Mouse (Mus musculus) urinary bladder, postnatal 36 days (tissue): Measurements from ENCODE around the gene Cntn5.

Source experiments
- DNase-seq, 2 experiments: peaks; one replicate each; pipeline ENCODE4 v3.0.0; 2022; ENCODE audit warnings: low spot score in 2 of 2, mixed read lengths in 1 of 2

Gene Cntn5

GRCm38 (mm10) chr9:10230973-10231372 lies 673.6 kb downstream of the Cntn5 start:
- DNase-seq, result no peak

- DNase-seq, result no peak
Measured at GRCm38 (mm10) chr9:10229716-10230115, 674.9 kb downstream of the Cntn5 start.

GRCm38 (mm10) chr9:10226013-10226412 lies 678.6 kb downstream of the Cntn5 start:
- no peak for DNase-seq

DNA sequence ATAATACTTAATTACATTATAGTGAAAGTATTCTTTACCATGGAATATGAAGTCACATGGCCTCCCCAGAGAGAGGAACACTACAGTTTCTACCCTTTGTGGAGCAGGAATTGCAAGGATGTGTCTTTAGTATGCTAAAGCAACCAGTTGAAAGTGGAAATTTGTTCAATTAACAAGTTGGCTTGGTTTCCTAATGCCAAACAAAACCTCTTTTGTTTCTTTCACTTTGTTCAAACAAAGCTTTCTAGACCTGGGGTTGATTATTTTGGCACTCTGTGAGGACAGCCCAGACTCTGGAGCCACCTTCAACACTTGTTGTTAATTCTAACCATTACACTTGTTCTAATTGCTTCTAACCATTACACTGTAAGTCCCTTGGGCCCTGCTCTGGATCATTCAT lies 718.5 kb downstream of the Cntn5 start:
- no peak for DNase-seq

- no peak for DNase-seq
Measured at GRCm38 (mm10) chr9:10170526-10170925, 734.0 kb downstream of the Cntn5 start.

DNA sequence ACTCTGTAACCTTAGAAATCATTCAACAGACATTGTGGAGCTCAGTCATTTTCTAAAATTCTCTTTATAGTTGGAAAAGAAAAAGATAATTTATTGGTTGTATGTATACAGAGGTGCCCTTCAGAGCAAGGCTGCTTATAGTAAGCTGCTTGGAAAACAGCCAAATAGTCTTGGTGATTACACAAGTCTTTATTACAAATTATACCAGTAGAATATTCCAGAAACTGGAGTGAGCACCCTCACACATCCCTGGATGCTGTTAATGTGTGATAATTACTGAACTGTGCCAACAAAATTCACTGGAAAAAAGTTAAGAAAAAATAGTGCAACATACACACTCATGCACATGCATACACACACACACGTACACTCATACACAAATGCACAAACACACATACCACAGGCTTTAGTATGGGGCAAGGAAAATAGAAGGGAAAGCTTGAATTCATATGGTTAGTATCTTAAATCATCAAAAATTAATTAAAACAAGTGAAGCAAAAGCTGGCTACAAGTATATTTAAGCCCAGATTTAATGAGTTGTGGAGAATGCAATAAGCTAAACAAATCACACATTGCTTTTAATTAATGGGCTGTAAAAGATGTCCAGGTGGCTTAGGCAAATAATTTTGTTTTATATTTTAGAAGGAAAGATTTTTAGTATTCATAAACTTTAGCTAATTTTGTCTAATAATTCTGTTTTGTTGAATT lies 783.1 kb downstream of the Cntn5 start:
- DNase-seq, result no peak

DNA sequence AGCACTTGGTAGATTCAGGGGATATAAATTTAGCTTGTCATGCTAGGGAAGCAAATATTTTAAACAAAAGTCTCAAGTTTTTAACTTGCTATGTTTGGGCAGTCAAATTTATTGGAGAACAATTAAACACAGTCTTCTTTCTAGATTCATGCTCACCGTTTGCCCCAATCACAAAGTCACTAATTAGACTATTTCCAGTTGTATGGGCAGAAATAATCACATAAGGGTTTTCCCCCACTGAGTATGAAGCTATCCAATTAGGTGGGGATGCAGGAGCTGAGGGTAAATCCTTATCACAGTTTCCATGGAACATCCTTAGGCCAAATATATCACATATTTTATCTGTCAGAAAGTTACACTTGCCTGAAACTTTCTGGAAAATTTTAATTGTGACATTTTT lies 788.0 kb downstream of the Cntn5 start:
- DNase-seq, result no peak

- no peak for DNase-seq
Measured at GRCm38 (mm10) chr9:10109156-10109555, 795.4 kb downstream of the Cntn5 start.

DNA sequence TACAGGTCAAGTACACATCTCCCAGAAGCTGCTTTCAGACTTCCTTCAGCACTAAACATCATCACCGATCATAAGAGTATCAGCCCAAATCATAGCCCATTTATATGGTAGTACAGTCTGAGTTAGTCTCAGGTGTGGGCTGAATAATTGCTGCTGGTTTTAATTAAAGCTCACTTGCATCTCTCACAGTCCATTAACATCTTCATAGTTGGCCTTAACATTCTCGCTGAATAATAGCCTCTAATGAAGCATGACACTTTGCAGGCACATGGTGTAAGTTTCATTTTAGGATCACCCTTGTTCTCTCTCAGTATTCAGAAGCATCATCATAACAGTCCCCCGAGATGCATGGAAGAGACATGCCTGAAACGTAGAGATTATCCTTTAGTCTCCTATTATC lies 796.7 kb downstream of the Cntn5 start:
- no peak for DNase-seq

DNA sequence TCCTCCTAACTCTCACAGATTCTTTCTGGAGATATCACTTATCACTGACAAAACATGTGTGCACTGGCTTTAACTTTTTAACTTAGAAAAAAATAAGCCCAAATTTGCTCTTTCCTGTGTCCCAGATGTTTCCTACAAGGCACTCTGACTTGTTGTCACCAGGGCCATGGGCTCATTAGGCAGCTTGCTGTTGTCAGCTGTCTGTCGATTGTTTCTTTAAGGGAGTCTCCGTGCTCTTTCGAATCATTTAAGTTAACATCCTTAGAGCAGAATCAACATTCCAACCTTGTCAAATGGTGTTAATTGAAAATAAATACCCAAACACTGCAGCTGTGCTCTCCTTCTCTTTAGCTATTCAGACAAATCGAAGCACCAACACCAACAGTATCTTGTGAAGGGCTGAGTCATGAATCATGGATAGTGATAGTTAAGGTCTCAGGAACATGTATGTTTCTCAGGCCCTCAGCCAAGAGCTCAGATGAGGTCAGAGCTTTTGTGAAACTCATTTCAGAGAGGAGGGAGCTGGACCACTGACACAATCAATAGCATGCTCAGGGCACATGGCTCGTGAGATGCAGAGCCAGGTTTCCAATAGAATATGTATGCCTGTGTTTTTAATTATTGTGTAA lies 802.6 kb downstream of the Cntn5 start:
- DNase-seq, result no peak

- DNase-seq, result no peak
Measured at GRCm38 (mm10) chr9:10076282-10076681, 828.3 kb downstream of the Cntn5 start.

DNA sequence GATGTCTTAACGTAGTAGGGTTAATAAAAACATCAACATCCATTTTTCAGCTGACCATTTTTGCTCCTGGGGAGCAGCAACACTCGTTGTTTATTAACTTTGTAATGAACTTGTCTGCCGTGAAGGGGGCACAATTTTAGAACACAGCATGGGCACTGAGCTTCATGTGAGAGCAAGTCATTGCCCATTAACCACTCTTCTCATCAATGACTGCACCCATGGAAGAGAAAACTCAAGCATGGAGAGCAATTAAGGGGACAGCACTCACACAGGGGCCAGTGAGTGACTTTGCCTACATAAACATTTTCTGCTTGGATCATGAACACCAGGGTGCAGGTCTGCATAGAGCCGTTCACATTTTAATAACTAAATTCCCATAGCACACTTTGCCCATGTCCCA lies 831.2 kb downstream of the Cntn5 start:
- DNase-seq, result no peak

DNA sequence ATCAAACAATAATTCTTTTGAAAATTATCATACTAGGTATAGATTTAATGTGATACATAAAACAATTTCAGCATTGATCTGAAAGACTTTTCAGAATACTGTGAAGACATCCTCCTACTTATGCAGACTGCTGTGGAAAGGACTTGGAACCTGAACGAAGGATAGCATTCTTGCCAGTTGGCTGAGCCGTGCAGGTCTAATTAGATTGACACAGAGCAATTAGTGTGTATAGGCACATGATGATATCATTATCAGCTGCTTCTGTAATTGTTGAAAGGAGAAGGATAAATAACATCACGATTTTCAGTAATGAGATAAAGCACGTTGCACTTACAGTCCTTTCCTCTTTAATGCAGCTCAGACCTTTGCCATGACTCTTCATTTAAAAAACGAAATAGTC lies 831.7 kb downstream of the Cntn5 start:
- DNase-seq, result no peak

DNA sequence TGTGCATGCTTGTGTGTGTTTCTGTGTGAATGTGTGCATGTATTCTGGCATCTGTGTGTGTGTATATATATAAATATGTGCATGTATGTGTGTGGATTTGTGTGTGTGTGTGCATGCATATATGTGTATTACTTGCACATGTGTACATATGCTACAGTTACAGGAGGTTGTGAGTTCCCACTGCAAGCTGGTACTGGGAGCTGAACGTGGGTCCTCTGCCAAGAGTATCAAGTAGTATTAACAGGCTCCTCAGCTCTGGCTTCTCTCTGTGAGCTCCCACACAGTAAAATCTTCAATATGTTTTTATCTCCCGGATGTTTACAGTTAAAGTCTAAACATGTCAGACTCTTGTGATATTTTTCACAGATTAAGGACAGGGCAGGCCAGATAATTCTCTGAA lies 833.3 kb downstream of the Cntn5 start:
- no peak for DNase-seq

DNA sequence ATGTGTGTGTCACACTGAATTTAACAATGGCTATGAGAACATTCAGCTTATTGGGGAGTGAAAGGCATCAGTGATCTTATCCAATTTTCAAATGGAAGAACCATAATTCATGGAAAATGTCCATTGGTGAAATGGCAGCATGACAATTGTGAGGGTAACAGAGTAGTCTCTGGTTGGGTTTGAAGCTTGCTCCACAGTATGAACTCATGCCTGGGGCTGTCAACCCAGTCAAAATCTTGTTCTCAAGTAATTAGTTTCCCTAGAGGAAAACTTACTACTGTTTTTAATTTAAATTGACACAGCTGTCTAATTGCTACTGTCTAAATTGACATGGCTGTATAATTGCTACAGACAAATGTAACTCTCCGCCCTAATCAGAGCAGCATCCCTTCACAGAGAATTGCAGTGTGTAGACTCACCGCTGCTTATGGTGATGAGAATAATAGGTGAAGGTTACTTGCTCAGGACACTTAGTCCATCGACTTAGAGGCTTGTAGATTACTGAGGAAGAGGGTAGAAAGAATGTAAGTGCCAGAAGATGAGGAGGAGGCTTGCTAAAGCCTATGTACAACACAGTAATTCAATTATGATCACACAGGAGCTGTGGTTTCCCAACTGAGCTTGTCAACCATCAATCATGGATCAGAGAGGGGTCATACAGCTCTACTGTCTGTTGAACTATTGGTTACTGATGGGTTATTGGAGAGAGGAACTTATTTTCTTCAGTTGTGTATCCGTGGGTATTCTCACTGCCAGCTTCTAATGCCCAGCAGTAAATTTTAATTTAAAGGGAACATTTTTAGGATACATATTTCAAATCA lies 859.4 kb downstream of the Cntn5 start:
- DNase-seq, result no peak

GRCm38 (mm10) chr9:10043001-10043400 lies 861.6 kb downstream of the Cntn5 start:
- DNase-seq, result no peak

DNA sequence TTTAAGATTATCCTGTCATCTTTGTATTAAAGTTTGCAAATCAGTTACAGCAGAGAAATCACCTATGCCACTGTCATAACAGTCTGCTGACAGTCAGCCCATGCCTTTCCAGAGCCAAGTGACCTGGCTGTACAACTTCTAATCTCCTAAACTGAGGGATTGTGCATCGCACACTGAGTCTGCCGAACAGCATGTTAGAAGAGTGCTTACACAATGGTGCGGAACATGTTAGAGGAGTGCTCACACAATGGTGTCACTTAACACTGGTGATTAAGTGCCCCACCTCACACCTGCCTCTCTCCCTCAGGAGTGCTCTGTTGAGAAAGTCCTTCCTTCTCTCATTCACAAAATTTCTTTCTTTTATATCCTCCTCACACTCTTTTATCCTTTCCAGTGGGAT lies 889.4 kb downstream of the Cntn5 start:
- no peak for DNase-seq

DNA sequence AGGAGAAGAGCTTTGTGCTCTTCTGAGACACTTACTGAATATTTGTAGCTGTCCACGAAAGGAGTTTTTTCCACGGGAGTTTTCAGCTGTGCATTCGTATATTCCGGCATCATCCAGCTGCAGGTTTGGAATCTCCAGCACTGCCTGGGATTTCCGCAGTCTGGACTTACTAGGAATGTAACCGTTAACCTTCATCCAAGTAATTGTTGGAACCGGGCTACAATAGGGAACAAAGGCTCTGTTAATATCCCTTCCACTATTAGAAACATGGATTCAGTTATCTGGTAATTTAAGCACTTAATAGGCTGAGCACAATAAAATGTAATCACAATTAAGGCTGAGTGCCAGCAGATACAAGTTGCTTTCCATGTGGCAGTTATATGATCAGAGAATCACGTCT lies 920.5 kb downstream of the Cntn5 start:
- no peak for DNase-seq

- no peak for DNase-seq
Measured at GRCm38 (mm10) chr9:9983220-9983619, 921.4 kb downstream of the Cntn5 start.

DNA sequence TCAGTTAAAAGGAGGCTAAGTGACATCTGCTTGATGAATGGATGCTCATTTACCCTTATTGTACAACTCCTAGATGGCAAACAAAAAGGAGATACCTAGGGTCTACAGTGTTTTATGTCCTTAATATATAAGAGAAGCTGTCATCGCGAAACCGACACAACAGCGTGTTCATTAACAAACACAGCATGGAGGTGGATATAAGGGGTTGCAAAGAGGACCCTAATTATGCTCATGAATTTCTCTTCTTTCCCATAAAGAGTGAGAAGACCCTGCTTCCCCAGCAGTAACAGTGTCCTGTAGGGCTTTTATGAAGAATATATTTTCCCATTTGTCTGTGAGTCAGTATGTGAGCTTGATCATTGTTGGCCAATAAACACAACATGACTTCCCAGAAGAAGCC lies 939.2 kb downstream of the Cntn5 start:
- DNase-seq, result no peak

DNA sequence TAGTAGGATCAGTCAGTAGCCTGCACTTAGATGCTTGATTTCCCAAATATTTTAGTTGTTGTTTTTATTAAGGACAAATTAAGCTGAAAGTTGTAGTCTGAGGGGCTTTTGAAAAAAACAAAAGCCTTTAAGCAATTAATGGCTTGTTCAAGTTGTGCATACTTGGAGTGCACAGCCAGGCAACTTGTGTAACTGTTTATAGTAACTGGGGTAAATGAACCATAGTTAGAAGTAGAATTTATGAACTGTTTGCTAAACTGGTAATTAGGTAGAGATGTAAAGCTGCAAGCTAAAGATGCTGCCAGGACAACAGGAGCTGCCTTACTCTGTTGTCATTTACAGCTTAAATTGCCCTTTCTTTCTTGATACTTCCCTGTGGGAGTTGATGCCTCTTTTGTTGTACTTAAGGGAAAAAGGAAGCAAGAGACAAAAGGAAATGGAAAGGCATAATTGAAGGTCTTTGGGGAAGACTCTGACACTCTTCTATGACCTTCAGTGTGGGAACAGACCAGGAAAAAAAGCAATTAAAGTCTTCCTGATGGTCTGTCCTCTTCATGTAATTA lies 943.9 kb downstream of the Cntn5 start:
- DNase-seq, result no peak

DNA sequence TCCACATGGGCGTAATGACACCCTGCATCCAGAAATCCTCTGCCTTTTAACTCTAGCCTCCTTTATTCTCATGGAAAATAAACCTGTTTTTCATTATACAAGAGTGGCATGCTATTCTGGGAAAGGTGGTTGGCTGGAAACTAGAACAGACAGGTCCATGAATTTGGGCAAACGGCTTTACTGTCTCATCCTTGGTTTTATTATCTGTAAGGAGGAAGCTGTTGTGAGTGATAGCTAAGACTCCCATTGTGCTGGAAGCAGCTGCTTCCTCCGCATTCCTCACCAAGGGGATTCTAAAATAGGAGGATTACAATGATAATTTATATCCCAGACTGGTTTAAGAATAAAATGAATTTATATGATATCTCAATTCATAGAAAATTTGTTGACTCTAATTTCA lies 955.2 kb downstream of the Cntn5 start:
- no peak for DNase-seq

DNA sequence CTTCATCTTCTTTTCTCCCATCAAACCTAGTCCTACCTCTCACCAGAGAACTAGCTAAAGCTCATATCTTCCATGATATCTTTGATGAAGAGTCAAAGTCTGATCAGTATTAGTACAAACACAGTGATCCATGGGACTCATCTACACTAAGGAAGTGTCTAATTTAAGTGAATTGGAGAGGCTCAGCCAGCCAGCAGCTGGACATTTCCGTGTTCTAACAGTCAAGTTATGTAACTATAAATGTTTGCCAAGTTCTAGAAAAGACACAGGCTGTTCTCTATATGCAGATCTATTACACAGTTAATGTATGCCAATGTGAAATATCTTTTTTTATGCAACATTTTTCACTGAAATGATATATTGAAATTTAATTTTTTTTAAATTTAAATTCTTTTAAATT lies 959.7 kb downstream of the Cntn5 start:
- DNase-seq, result no peak
